Mouse (Mus musculus): ENCODE data around the gene Cbr2.

GRCm38 (mm10) chr11:120727169-120727527, 4.8 kb downstream of the Cbr2 start, which contains the start of gene Dcxr:
- no peak for TF ChIP-seq POLR2A (IDR thresholded peaks at IDR 0.05; ENCODE audit: borderline replicate concordance, extremely low read depth, insufficient read depth, insufficient read length, poor library complexity, severe bottlenecking)
- peak; percentile 24; the same call in 1 of the 2 replicates for TF ChIP-seq CTCF (IDR thresholded peaks at IDR 0.05; ENCODE audit: borderline replicate concordance, extremely low read depth, insufficient read depth, insufficient read length)

All from brain, embryonic 14.5 days (tissue).